Mouse (Mus musculus): Measurements from ENCODE around the gene Tmem251.

Tmem251 gene

GRCm38 (mm10) chr12:102757055-102757688, 13.6 kb downstream of the Tmem251 start:
- no peak for DNase-seq

DNA sequence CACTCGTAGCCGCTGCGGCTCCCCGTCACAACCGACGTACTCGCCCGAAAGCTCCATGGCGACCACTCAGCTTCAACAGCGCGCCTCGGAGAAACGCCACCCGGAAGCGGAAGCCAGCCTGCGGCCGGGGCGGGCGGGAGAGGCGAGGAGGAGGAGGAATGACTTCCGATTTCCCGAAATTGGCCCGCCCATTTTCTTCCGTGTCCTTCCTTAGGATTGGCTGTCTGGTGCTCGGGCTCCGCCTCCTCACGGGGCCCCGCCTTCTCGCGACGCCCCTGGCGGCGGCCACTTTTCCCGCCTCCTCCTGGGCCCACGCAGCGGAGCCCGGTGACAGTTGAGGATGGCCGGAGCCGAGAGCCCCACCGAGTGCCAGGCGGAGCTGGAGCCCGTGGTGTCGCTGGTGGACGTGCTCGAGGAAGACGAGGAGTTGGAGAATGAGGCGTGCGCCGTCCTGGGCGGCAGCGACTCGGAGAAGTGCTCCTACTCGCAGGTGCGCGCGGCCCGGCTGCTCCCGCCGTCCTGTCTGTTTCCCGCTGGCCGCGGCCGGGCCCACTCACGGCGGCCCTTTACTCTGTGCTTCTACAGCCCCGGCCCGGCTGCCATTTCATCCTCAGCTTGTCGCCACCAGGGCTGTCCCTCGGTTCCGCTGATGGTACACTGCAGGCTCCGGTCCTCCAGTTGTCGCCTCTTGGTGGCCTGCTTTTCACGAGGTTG, 14.3 kb downstream of the Tmem251 start, which contains the start of the genes Gm28051, Gon7 and Ubr7:
Gm28051 (minus strand) TSS at position 77 of the 714 bp plus-strand sequence.
Gon7 (minus strand) TSS at position 115 of the 714 bp plus-strand sequence.
Ubr7 (plus strand) TSS at position 279 of the 714 bp plus-strand sequence.
- peak; percentile 98 for DNase-seq

GRCm38 (mm10) chr12:102758403-102758756, 14.8 kb downstream of the Tmem251 start, which contains the start of gene Gm20604:
Gene Gm20604, minus strand, starts transcription at chr12:102758672.
- DNase-seq, result no peak

GRCm38 (mm10) chr12:102758936-102759335, 15.4 kb downstream of the Tmem251 start:
- DNase-seq, result peak in 1 of 2 experiments; percentile 25

DNA sequence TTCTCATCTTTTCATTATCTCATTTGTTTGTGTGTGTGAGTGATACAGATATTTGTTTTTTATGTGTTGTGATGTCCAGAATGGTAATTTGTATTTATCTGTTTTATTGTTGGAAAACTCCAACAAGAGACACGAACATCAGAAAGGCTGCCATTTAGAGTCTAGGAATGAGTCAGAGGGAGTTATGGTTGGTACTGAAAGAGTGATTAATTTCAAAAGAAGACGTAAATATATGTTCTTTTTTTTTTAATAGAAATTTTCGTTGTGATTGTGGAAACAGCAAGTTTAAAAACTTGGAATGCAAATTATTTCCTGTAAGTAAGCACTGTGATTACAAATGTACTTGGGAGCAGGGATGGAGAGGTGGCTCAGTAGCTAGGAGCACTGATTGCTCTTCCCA, 18.1 kb downstream of the Tmem251 start:
- DNase-seq, result no peak

DNA sequence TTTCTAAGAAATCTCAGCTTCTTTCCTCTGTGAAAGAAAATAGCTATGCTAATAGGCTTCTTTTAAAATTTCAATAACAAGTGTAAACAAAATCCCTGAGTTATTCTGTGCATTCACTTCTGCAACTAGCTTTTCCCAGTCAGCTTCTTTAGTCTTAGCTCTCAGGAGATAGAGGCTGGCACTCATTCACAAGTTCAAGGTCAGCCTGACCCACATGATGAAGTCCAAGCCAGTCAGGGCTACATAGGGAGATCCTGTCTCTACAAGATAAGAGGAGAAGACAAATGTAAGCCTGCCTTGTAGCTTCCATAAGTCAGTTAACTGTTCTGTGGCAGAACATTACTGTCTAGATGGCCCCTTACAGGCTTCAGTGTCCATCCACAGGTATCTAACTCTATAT, 20.1 kb downstream of the Tmem251 start:
- DNase-seq, result no peak

DNA sequence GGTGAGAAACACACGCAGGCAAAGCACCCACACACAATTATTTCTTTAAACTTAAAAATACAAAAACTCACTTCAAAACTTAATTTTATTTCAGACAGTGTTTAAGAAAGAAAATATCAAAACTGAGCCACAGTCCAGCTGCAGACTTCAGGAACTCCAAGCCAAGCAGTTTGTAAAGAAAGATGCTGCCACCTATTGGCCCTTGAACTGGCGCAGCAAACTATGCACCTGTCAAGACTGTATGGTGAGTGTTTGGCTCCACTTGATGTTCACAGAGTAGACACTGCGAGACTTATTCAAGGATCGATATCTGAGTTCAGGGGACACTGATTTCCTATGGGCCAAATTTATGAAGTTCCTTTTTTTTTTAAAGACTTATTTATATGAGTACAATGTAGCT, 25.4 kb downstream of the Tmem251 start:
- peak in 1 of 2 experiments; percentile 20 for DNase-seq

GRCm38 (mm10) chr12:102771601-102772000, 28.0 kb downstream of the Tmem251 start:
- DNase-seq, result no peak

GRCm38 (mm10) chr12:102772676-102773075, 29.1 kb downstream of the Tmem251 start:
- DNase-seq, result no peak

DNA sequence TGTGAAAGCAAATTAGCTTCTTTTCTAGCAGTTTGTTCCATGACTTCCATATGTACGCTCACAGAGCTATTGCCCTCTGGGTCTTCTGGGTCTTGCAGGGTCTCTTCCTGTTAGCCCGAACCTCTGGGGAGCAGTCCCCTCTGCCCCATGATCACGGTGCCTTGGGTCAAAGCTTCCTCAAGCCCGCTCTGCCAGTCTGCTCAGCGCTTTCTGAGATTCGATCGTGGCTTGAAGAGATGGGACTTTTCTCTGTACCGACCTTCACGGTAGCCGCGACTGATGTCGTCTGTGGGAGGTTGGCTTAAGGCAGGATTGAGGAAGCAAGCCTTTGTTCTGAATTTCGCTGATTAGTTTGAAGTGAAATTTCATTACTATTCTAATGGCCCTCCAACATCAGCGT, 32.5 kb downstream of the Tmem251 start:
- DNase-seq, result no peak

DNA sequence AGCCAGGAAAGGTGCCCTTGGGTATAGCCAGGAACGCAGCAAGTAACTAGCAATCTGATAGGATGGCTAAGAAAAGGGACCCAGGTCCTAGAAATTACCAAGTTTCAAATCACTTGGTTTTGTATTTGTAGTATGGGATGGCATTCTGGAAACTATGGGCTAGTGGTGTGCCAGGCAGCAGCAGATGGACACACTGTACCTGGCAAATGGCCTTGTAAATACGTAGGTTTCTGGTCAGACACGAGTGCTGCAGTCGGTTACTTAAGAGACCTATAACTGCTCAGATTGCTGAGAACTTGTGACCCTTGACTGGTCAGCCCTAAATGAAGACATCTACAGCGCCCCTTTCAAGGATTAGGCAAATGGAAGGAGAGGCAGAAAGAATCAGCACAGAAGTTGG, 34.6 kb downstream of the Tmem251 start:
- DNase-seq, result peak; percentile 29 to 40

GRCm38 (mm10) chr12:102779452-102779851, 35.9 kb downstream of the Tmem251 start:
- DNase-seq, result peak; percentile 25 to 39

- no peak for DNase-seq
Measured at GRCm38 (mm10) chr12:102782841-102783240, 39.3 kb downstream of the Tmem251 start.

- DNase-seq, result no peak
Measured at GRCm38 (mm10) chr12:102784899-102785592, 41.5 kb downstream of the Tmem251 start.

- peak; percentile 34 to 39 for DNase-seq
Measured at GRCm38 (mm10) chr12:102785593-102785985, 42.0 kb downstream of the Tmem251 start.

- no peak for DNase-seq
Measured at GRCm38 (mm10) chr12:102787927-102788326, 44.4 kb downstream of the Tmem251 start.
